Mouse (Mus musculus) MEL (cell line): ENCODE data around the gene Nfx1.

ENCODE experiments used
- HCFC1 ChIP-seq: IDR thresholded peaks from 2 replicates; pipeline ENCODE4 v1.6.1; 2012; ENCODE audit warnings: low read depth, mild to moderate bottlenecking, inconsistent platforms, low read length, improper control_type of control experiment, moderate library complexity
- POLR2A ChIP-seq, 2 experiments: IDR thresholded peaks; 2 replicates each; pipeline ENCODE4 v1.6.1; 2011 to 2012; ENCODE audit warnings: low read length in 2 of 2, mild to moderate bottlenecking in 2 of 2, control low read depth in 1 of 2, improper control_type of control experiment in 1 of 2, low read depth in 1 of 2, moderate library complexity in 1 of 2; ENCODE audit not compliant: control insufficient read depth in 1 of 2, insufficient read depth in 1 of 2, poor library complexity in 1 of 2

- TF ChIP-seq HCFC1: no peak
- no peak for TF ChIP-seq POLR2A (IDR thresholded peaks at IDR 0.05; ENCODE audit: control insufficient read depth in 1 of 2, insufficient read depth in 1 of 2, low read depth in 1 of 2, low read length in 2 of 2, poor library complexity in 1 of 2)
Measured at GRCm38 (mm10) chr4:41042880-41043279, 72.2 kb downstream of the Nfx1 start.
